Comparison of ENCODE assay signal across 29 mouse cellular contexts in the genomic region with DNA sequence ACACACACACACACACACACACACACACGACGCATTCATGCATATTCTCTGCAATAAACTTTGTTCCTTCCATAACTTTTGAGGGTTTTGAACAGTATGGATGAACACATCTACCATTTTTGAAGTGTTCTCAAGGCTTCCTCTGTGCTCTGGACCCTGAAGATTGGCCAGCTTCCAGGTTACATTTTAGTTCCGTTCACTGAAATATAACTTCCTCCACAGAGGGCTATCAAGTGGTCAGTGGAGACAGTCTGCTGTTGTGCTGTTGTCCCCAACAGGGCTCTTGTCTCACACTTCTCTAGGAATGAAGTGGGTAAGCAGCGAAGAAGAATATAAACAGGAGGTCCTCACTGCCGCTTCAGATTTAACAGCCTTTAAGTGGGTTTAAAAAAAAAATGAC. TPM values are rescaled to one million over a fixed set of nuclear protein-coding genes. Genes with fewer than 3 reads are reported as not detected.
DNase-seq lines count a peak whose midpoint lies in the region; ATAC-seq and TF ChIP-seq lines count a peak whose summit lies in the region.
"Had no signal": no experiment of that assay in that cellular context is flagged by ENCODE, and none has a peak within 500 bp of the region (broad histone marks: within the 10 kb centered on the region; RNA-seq: fewer than 3 reads in every experiment).

No protein-coding gene starts in this region.

- H3K4me2 ChIP-seq in heart, postnatal 0 days (ENCODE audit: low read depth, low read length) = no peak overlapping the region
- H3K4me2 ChIP-seq in stomach, embryonic 15.5 days = no peak overlapping the region
- H3K4me2 ChIP-seq in stomach, postnatal 0 days (replicated peaks; ENCODE audit: low read depth) = no peak overlapping the region
- no peak overlapping the region for H3K4me2 ChIP-seq in stomach, embryonic 16.5 days (ENCODE audit: low read depth, low read length)
- H3K4me2 ChIP-seq: hindbrain, embryonic 14.5 days; limb, embryonic 15.5 days; midbrain, embryonic 13.5 days had no signal

- no peak for TF ChIP-seq CTCF in heart, postnatal 0 days (IDR thresholded peaks at IDR 0.05; ENCODE audit: low read depth)
- no peak for TF ChIP-seq CTCF in stomach, postnatal 0 days (IDR thresholded peaks at IDR 0.05; ENCODE audit: low read depth)

- peaks cover 4% of the 10 kb centered on the region; the same call in 1 of the 2 replicates for H3K4me1 ChIP-seq in heart, postnatal 0 days (ENCODE audit: control insufficient read depth, insufficient read depth)
- peaks cover 12% of the 10 kb centered on the region; the same call in 1 of the 2 replicates for H3K4me1 ChIP-seq in stomach, embryonic 15.5 days
- no peaks in the 10 kb centered on the region; the same call in 1 of the 2 replicates for H3K4me1 ChIP-seq in stomach, postnatal 0 days (replicated peaks; ENCODE audit: control insufficient read depth, insufficient read depth)
- H3K4me1 ChIP-seq in stomach, embryonic 16.5 days (ENCODE audit: control insufficient read depth, insufficient read depth, low read length) = peaks cover 18% of the 10 kb centered on the region
- H3K4me1 ChIP-seq: megakaryocyte, embryonic 14.5 days had no signal

- TF ChIP-seq EP300 in heart, postnatal 0 days (IDR thresholded peaks at IDR 0.05; ENCODE audit: low read depth) = no peak
- no peak for TF ChIP-seq EP300 in stomach, postnatal 0 days (optimal IDR thresholded peaks at IDR 0.05)

- no peak overlapping the region for H3K9ac ChIP-seq in heart, postnatal 0 days (replicated peaks; ENCODE audit: low read depth, low read length)
- no peak overlapping the region for H3K9ac ChIP-seq in stomach, embryonic 15.5 days
- no peak overlapping the region for H3K9ac ChIP-seq in stomach, postnatal 0 days (ENCODE audit: low read length)
- H3K9ac ChIP-seq in stomach, embryonic 16.5 days (ENCODE audit: low read length) = no peak overlapping the region
- H3K9ac ChIP-seq: forebrain, postnatal 0 days; hindbrain, embryonic 14.5 days; limb, embryonic 15.5 days; liver, embryonic 14.5 days; midbrain, embryonic 13.5 days had no signal

- H3K36me3 ChIP-seq in heart, postnatal 0 days (replicated peaks; ENCODE audit: control insufficient read depth, insufficient read depth, low read length) = no peaks in the 10 kb centered on the region
- H3K36me3 ChIP-seq in stomach, embryonic 15.5 days = no peaks in the 10 kb centered on the region
- no peaks in the 10 kb centered on the region for H3K36me3 ChIP-seq in stomach, postnatal 0 days (ENCODE audit: control insufficient read depth, insufficient read depth, low read length)
- H3K36me3 ChIP-seq in stomach, embryonic 16.5 days (ENCODE audit: control insufficient read depth, insufficient read depth, low read length) = no peaks in the 10 kb centered on the region
- H3K36me3 ChIP-seq: forebrain, embryonic 10.5 days; G1E; limb, embryonic 15.5 days; midbrain, embryonic 13.5 days had no signal

- WGBS in heart, postnatal 0 days = 54% methylated on average over 5 of the region's 5 CpGs
- WGBS in stomach, embryonic 15.5 days = 46% methylated on average over 5 of the region's 5 CpGs
- 51% methylated on average over 5 of the region's 5 CpGs for WGBS in stomach, postnatal 0 days
- WGBS in stomach, embryonic 16.5 days = 45% methylated on average over 5 of the region's 5 CpGs

- ATAC-seq in heart, postnatal 0 days (ENCODE audit: insufficient read depth, low read depth) = 0 out of 2 replicates have a peak, but pooled peaks have one; percentile 33
- ATAC-seq in stomach, embryonic 15.5 days (ENCODE audit: insufficient read depth, low FRiP score, low read depth) = peak; percentile 29; the same call in 1 of the 2 replicates
- ATAC-seq in stomach, postnatal 0 days (ENCODE audit: low FRiP score, low TSS enrichment) = no peak
- ATAC-seq in stomach, embryonic 16.5 days (ENCODE audit: insufficient read depth, low FRiP score) = no peak
- ATAC-seq: forebrain, postnatal 0 days; midbrain, embryonic 13.5 days; Patski had no signal

- no peaks in the 10 kb centered on the region for H3K27me3 ChIP-seq in heart, postnatal 0 days (ENCODE audit: control insufficient read depth, insufficient read depth, low read length)
- H3K27me3 ChIP-seq in stomach, embryonic 15.5 days (replicated peaks) = no peaks in the 10 kb centered on the region
- H3K27me3 ChIP-seq in stomach, postnatal 0 days (ENCODE audit: control insufficient read depth, insufficient read depth, low read length) = no peaks in the 10 kb centered on the region
- no peaks in the 10 kb centered on the region for H3K27me3 ChIP-seq in stomach, embryonic 16.5 days (ENCODE audit: control insufficient read depth, insufficient read depth, low read length)
- H3K27me3 ChIP-seq: CH12.LX; limb, embryonic 15.5 days; megakaryocyte, embryonic 14.5 days; midbrain, embryonic 13.5 days; Patski had no signal

- H3K4me3 ChIP-seq in heart, postnatal 0 days (ENCODE audit: low read depth, low read length) = no peak overlapping the region
- H3K4me3 ChIP-seq in stomach, embryonic 15.5 days (replicated peaks) = no peak overlapping the region
- H3K4me3 ChIP-seq in stomach, postnatal 0 days (ENCODE audit: low read depth, low read length) = no peak overlapping the region
- H3K4me3 ChIP-seq in stomach, embryonic 16.5 days (replicated peaks; ENCODE audit: low read length) = no peak overlapping the region
- H3K4me3 ChIP-seq: forebrain, embryonic 10.5 days; limb, embryonic 15.5 days; midbrain, embryonic 13.5 days had no signal

- no peak overlapping the region for H3K27ac ChIP-seq in heart, postnatal 0 days (ENCODE audit: low read depth)
- 0 out of 2 replicates have a peak overlapping the region, but pooled peaks have one; percentile 68 for H3K27ac ChIP-seq in stomach, embryonic 15.5 days
- no peak overlapping the region for H3K27ac ChIP-seq in stomach, postnatal 0 days (replicated peaks)
- H3K27ac ChIP-seq in stomach, embryonic 16.5 days (ENCODE audit: low read length) = peak overlapping the region; percentile 18; the same call in 1 of the 2 replicates
- H3K27ac ChIP-seq: forebrain, embryonic 10.5 days; hindbrain, embryonic 14.5 days; limb, embryonic 15.5 days; liver, embryonic 14.5 days; midbrain, embryonic 13.5 days had no signal

- no peak for DNase-seq in heart, postnatal 0 days (ENCODE audit: low spot score)
- DNase-seq in heart, adult 9 months (ENCODE audit: low spot score in 2 of 2) = no peak
- DNase-seq in kidney, postnatal 10 days = peak; percentile 27
- no peak for DNase-seq in kidney, adult 8-10 months
- DNase-seq in stomach, postnatal 0 days (ENCODE audit: low spot score) = no peak
- no peak for DNase-seq in gastrocnemius, postnatal 4 days (ENCODE audit: low spot score in 2 of 2)
- DNase-seq: adrenal gland, postnatal 36 days; B cell, adult 2 months; cerebellum, adult 11 months; cerebellum, adult 9-11 months; forebrain, postnatal 0 days; gastrocnemius, postnatal 25 days; heart, postnatal 4 days; lung, postnatal 14 days had no signal

- H3K9me3 ChIP-seq in heart, postnatal 0 days (replicated peaks; ENCODE audit: control insufficient read depth, low read length) = no peaks in the 10 kb centered on the region
- H3K9me3 ChIP-seq in stomach, embryonic 15.5 days = no peaks in the 10 kb centered on the region
- H3K9me3 ChIP-seq in stomach, postnatal 0 days (ENCODE audit: control insufficient read depth, low read length) = no peaks in the 10 kb centered on the region
- no peaks in the 10 kb centered on the region for H3K9me3 ChIP-seq in stomach, embryonic 16.5 days (replicated peaks; ENCODE audit: control insufficient read depth, low read length)
- H3K9me3 ChIP-seq: forebrain, embryonic 10.5 days; G1E; limb, embryonic 15.5 days; midbrain, embryonic 13.5 days had no signal

RNA-seq across cellular contexts. Expression of a gene that starts 30.7 kb away (rescaled TPM):
- 346 and 521 TPM in 2 replicates for total RNA-seq in heart, postnatal 0 days (2014; rRNA removed; ENCODE audit: low replicate concordance)
- 574 and 591 TPM in 2 replicates for polyA plus RNA-seq in heart, postnatal 0 days (2015; fragmentation: Nextera tagmentation; extraction: Ambion mirVana)
- polyA plus RNA-seq in stomach, embryonic 15.5 days (2015; fragmentation: Nextera tagmentation; extraction: Ambion mirVana) = 0.95 and 1.2 TPM in 2 replicates
- 1.1 and 1.2 TPM in 2 replicates for polyA plus RNA-seq in stomach, postnatal 0 days (2015; fragmentation: Nextera tagmentation; extraction: Ambion mirVana)
- polyA plus RNA-seq in stomach, embryonic 16.5 days (2015; fragmentation: Nextera tagmentation; extraction: Ambion mirVana) = 3.6 and 21.6 TPM in 2 replicates
- total RNA-seq in gastrocnemius, postnatal 4 days (2021) = 100 to 1,000 TPM; 445 to 535 TPM
- total RNA-seq: CH12.LX; left cerebral cortex, postnatal 14 days; monocyte, adult 5-6 weeks; neutrophil, adult 5-6 weeks had no signal
- polyA plus RNA-seq: forebrain, embryonic 10.5 days; forebrain, postnatal 0 days; G1E; hindbrain, embryonic 14.5 days; liver, embryonic 14.5 days; midbrain, embryonic 13.5 days; thymus, postnatal 0 days had no signal

Comparison
In these comparisons a context has a peak if more than half of its experiments do, and no peak if none do; other contexts are left out.
1. ATAC-seq: peak in heart, postnatal 0 days (single experiment) and stomach, embryonic 15.5 days (single experiment); none in stomach, postnatal 0 days (single experiment) and stomach, embryonic 16.5 days (single experiment).
2. H3K27ac ChIP-seq: peak in stomach, embryonic 15.5 days (single experiment) and stomach, embryonic 16.5 days (single experiment); none in heart, postnatal 0 days (single experiment) and stomach, postnatal 0 days (single experiment).
3. RNA of a gene that starts 30.7 kb away (polyA plus RNA-seq): 574 to 591 TPM in heart, postnatal 0 days; 3.6 to 21.6 TPM in stomach, embryonic 16.5 days, 1.1 to 1.2 TPM in stomach, postnatal 0 days and 0.95 to 1.2 TPM in stomach, embryonic 15.5 days; every median in the first group is over 10 times any median in the second.